Mouse (Mus musculus) liver (tissue): ENCODE data around the gene Tenm3.

ENCODE experiments used
- DNase-seq: peaks from one replicate; pipeline ENCODE4 v3.0.0-alpha.2; 2020; ENCODE audit warnings: mixed read lengths

Tenm3 gene

GRCm38 (mm10) chr8:48313210-48313984, 530.4 kb downstream of the Tenm3 start:
- no peak for DNase-seq

- DNase-seq, result no peak
These were observed 532.0 kb downstream of the Tenm3 start for GRCm38 (mm10) chr8:48311706-48312105.

GRCm38 (mm10) chr8:48310240-48310849, 533.4 kb downstream of the Tenm3 start:
- DNase-seq, result no peak

GRCm38 (mm10) chr8:48309191-48309987, 534.4 kb downstream of the Tenm3 start:
- no peak for DNase-seq

- DNase-seq, result no peak
These were observed 539.5 kb downstream of the Tenm3 start for GRCm38 (mm10) chr8:48304224-48304623.

GRCm38 (mm10) chr8:48300613-48301037, 543.1 kb downstream of the Tenm3 start:
- DNase-seq, result no peak

- DNase-seq, result peak; percentile 15
These were observed 543.7 kb downstream of the Tenm3 start for GRCm38 (mm10) chr8:48300061-48300460.

GRCm38 (mm10) chr8:48299341-48299740, 544.4 kb downstream of the Tenm3 start:
- no peak for DNase-seq

- DNase-seq, result no peak
These were observed 547.4 kb downstream of the Tenm3 start for GRCm38 (mm10) chr8:48296371-48296770.

GRCm38 (mm10) chr8:48295558-48295957, 548.2 kb downstream of the Tenm3 start:
- DNase-seq, result no peak

- no peak for DNase-seq
These were observed 550.0 kb downstream of the Tenm3 start for GRCm38 (mm10) chr8:48293797-48294196.

GRCm38 (mm10) chr8:48285432-48285831, 558.3 kb downstream of the Tenm3 start:
- no peak for DNase-seq

- DNase-seq, result no peak
These were observed 561.9 kb downstream of the Tenm3 start for GRCm38 (mm10) chr8:48281855-48282254.

- no peak for DNase-seq
These were observed 564.4 kb downstream of the Tenm3 start for GRCm38 (mm10) chr8:48279360-48279759.

GRCm38 (mm10) chr8:48277986-48278635, 565.6 kb downstream of the Tenm3 start:
- no peak for DNase-seq

- DNase-seq, result no peak
These were observed 568.7 kb downstream of the Tenm3 start for GRCm38 (mm10) chr8:48275066-48275465.

- DNase-seq, result no peak
These were observed 569.2 kb downstream of the Tenm3 start for GRCm38 (mm10) chr8:48274566-48274965.

- DNase-seq, result no peak
These were observed 575.1 kb downstream of the Tenm3 start for GRCm38 (mm10) chr8:48268638-48269037.

- no peak for DNase-seq
These were observed 583.5 kb downstream of the Tenm3 start for GRCm38 (mm10) chr8:48260265-48260664.

GRCm38 (mm10) chr8:48259832-48260231, 583.9 kb downstream of the Tenm3 start:
- no peak for DNase-seq

GRCm38 (mm10) chr8:48243876-48244275, 599.9 kb downstream of the Tenm3 start:
- DNase-seq, result no peak

- no peak for DNase-seq
These were observed 602.7 kb downstream of the Tenm3 start for GRCm38 (mm10) chr8:48240917-48241531.

GRCm38 (mm10) chr8:48236968-48237367, 606.8 kb downstream of the Tenm3 start:
- DNase-seq, result no peak
